Mouse (Mus musculus): ENCODE data around the gene Mia. TPM values are rescaled to one million over a fixed set of nuclear protein-coding genes. Genes with fewer than 3 reads are reported as not detected.

Mia gene
- polyA plus RNA-seq, 1 experiment from 2014 or later = 28.5 TPM

DNA sequence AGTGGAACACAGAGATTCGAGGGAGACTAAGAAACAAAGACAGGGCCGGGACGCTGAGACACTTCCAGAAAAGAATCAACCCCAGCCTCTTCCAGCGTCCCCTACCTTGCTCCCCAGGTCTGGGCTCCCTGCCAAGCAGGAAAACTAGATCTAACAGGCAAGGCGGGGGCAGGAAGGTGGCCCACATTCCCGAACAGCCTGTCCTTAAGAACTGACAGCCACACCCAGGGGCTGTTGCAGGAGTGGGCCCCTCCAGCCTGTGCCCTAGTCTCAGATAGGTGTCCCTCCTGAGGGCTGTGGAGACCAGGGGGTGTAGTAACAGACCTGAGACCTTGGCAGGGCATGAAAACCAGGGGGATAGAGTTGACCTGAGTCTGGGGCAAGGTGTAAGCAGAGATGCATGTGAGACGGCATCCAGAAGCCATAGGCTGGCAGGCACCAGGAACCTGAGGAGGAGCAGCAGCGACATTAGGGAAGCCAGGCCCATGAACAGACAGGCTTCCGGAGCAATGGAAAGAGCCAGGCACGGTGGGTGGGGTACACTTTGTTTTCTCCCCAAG, 27.7 kb downstream of the Mia start, which contains the start of gene Cyp2t4:
TSS of gene Cyp2t4 (plus strand) at position 510 of the 560 bp plus-strand sequence.
- H3K4me2 ChIP-seq (replicated peaks) = no peak within 1 kb of the TSS
- ATAC-seq (ENCODE audit: low FRiP score) = no peak
- H3K27me3 ChIP-seq (ENCODE audit: control insufficient read depth, insufficient read depth, low read length) = no peaks in the 10 kb centered on the region
- H3K36me3 ChIP-seq (replicated peaks; ENCODE audit: control insufficient read depth, insufficient read depth) = peaks cover 13% of the 10 kb centered on the region
- H3K4me3 ChIP-seq (replicated peaks; ENCODE audit: low read length) = no peak within 1 kb of the TSS
- DNase-seq (ENCODE audit: low spot score) = no peak
- H3K9me3 ChIP-seq (ENCODE audit: control insufficient read depth, low read length) = no peaks in the 10 kb centered on the region
- WGBS = 74% methylated on average over 10 of the region's 10 CpGs
- H3K9ac ChIP-seq = no peak within 1 kb of the TSS
- H3K27ac ChIP-seq = no peak within 1 kb of the TSS
- H3K4me1 ChIP-seq (replicated peaks; ENCODE audit: control insufficient read depth, insufficient read depth, low read length) = no peaks in the 10 kb centered on the region

DNA sequence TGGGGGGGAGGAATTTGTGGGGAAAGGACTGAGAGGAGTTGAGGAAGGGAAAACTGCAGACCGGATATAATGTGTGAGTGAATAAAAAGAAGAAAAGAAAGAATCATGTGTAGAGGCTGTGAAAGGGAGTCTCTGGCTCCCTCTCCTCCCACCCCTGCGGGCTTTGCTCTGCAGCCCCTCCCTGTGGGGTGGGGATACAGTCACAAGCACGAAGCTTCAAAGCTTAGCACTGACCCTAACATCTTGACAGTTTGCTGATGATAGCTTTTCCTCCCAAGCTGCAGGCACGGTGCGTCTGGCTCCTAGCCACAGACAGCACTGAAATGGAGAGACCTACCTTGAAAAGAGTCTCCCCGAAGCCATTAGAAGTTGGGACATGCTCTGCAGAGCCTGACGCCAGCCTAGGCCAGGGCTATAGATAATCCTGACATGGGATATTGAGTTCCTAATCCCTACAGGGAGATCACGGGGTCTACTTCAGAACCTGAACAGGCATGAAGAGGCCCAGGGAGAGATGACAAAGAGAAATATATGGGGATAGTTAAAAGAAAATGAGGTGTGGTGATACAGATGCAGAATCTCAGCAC, 44.5 kb downstream of the Mia start:
- no peak for ATAC-seq (ENCODE audit: low FRiP score)
- Histone ChIP-seq H3K27me3 (ENCODE audit: control insufficient read depth, insufficient read depth, low read length) (no peaks in the 10 kb centered on the region), H3K36me3 (replicated peaks; ENCODE audit: control insufficient read depth, insufficient read depth) (no peaks in the 10 kb centered on the region), H3K9me3 (ENCODE audit: control insufficient read depth, low read length) (0 out of 2 replicates have a peak, but pooled peaks cover 4% of the 10 kb centered on the region), H3K4me1 (replicated peaks; ENCODE audit: control insufficient read depth, insufficient read depth, low read length) (no peaks in the 10 kb centered on the region), H3K4me3 (replicated peaks; ENCODE audit: low read length) (no peak overlapping the region), H3K27ac (no peak overlapping the region), H3K9ac (no peak overlapping the region), H3K4me2 (replicated peaks) (no peak overlapping the region)
- 69% methylated on average over 8 of the region's 8 CpGs for WGBS
- no peak for DNase-seq (ENCODE audit: low spot score)

DNA sequence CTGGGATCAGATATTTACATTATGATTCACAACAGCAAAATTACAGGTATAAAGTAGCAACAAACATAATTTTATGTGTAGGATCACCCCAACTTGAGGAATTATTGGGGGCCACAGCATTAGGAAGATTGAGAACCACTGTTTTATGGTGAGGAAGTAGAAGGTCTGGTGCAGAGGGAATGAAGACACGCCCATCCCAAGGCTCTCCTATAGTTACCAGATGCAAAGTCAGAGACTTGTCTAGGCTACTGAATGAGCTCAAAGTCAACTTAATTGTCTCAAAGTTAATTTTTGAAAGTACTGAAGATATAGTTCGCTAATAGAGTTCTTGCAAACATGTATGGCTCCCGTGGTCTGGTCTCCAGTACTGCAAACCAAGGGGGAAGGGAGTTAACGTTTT, 47.2 kb downstream of the Mia start:
- H3K9me3 ChIP-seq (ENCODE audit: control insufficient read depth, low read length) = no peaks in the 10 kb centered on the region
- no peak for ATAC-seq (ENCODE audit: low FRiP score)
- H3K36me3 ChIP-seq (replicated peaks; ENCODE audit: control insufficient read depth, insufficient read depth) = no peaks in the 10 kb centered on the region
- no peaks in the 10 kb centered on the region for H3K27me3 ChIP-seq (ENCODE audit: control insufficient read depth, insufficient read depth, low read length)
- H3K27ac ChIP-seq = no peak overlapping the region
- H3K9ac ChIP-seq = no peak overlapping the region
- WGBS = 82% methylated on average over 4 of the region's 4 CpGs
- H3K4me2 ChIP-seq (replicated peaks) = no peak overlapping the region
- H3K4me1 ChIP-seq (replicated peaks; ENCODE audit: control insufficient read depth, insufficient read depth, low read length) = no peaks in the 10 kb centered on the region
- no peak overlapping the region for H3K4me3 ChIP-seq (replicated peaks; ENCODE audit: low read length)
- DNase-seq (ENCODE audit: low spot score) = no peak

DNA sequence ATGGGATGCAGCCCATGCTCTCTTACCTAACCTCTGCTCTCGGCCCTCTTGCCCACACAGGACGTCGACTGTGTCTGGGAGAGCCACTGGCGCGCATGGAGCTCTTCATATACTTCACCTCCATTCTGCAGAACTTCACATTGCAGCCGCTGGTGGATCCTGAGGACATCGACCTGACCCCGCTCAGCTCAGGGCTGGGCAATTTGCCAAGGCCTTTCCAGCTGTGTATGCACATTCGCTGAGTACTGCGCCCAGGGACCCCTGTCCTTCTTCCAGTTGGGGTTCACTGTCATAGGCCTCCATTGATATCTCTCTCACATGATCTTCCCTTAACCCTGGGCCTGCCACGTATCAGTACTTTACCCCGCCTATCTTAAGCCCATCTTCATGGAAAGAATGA, 47.8 kb downstream of the Mia start:
- no peaks in the 10 kb centered on the region for H3K4me1 ChIP-seq (replicated peaks; ENCODE audit: control insufficient read depth, insufficient read depth, low read length)
- H3K4me2 ChIP-seq (replicated peaks) = no peak overlapping the region
- H3K9ac ChIP-seq = no peak overlapping the region
- H3K9me3 ChIP-seq (ENCODE audit: control insufficient read depth, low read length) = no peaks in the 10 kb centered on the region
- no peak overlapping the region for H3K4me3 ChIP-seq (replicated peaks; ENCODE audit: low read length)
- no peak; the same call in 1 of the 2 replicates for ATAC-seq (ENCODE audit: low FRiP score)
- no peak for DNase-seq (ENCODE audit: low spot score)
- H3K27ac ChIP-seq = no peak overlapping the region
- no peaks in the 10 kb centered on the region for H3K27me3 ChIP-seq (ENCODE audit: control insufficient read depth, insufficient read depth, low read length)
- H3K36me3 ChIP-seq (replicated peaks; ENCODE audit: control insufficient read depth, insufficient read depth) = no peaks in the 10 kb centered on the region
- WGBS = 74% methylated on average over 12 of the region's 12 CpGs

DNA sequence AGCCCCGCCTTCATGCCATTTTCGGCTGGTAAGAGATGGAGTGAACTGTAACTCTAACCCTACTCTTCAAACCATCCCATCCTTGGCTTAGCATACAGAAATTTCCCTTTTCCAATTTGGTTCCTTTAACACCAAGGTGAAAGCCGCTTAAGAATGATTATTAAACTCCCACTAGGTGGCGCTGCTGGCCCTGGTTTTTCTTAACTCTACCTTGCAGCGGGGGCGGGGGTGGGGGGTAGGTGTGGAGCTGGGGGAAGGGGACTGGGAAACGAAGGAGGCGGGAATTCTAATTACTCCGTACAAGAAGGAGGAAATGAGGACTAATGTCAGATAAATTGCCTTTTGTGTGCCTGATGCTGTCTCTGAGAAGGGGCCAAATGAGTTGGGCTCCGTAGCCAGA, 48.4 kb downstream of the Mia start:
- no peaks in the 10 kb centered on the region for H3K9me3 ChIP-seq (ENCODE audit: control insufficient read depth, low read length)
- no peak overlapping the region for H3K4me3 ChIP-seq (replicated peaks; ENCODE audit: low read length)
- H3K27ac ChIP-seq = no peak overlapping the region
- ATAC-seq (ENCODE audit: low FRiP score) (no peak), DNase-seq (ENCODE audit: low spot score) (peak; percentile 71)
- no peak overlapping the region; the same call in 1 of the 2 replicates for H3K4me2 ChIP-seq (replicated peaks)
- H3K27me3 ChIP-seq (ENCODE audit: control insufficient read depth, insufficient read depth, low read length) = no peaks in the 10 kb centered on the region
- H3K4me1 ChIP-seq (replicated peaks; ENCODE audit: control insufficient read depth, insufficient read depth, low read length) = no peaks in the 10 kb centered on the region
- WGBS = 15% methylated on average over 10 of the region's 10 CpGs
- no peak overlapping the region for H3K9ac ChIP-seq
- no peaks in the 10 kb centered on the region for H3K36me3 ChIP-seq (replicated peaks; ENCODE audit: control insufficient read depth, insufficient read depth)

DNA sequence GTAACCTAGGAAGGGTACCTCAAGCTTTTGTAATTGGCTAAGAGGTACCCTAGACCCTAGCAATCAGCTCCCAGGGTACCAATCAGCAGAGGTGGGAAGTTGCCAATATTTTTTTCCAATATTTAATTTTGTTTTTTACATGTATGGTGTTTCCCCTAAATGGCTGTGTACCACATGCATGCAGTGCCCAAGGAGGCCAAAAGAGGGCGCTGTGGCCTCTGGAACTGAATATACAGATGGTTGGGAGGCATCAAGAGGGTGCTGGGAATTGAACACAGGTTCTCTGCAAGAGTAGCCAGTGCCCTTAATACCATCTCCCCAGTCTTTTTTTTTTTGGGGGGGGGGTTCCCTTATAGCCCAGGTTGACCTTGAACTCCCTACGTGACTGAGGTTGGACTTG, 49.6 kb downstream of the Mia start:
- no peak overlapping the region for H3K9ac ChIP-seq
- H3K9me3 ChIP-seq (ENCODE audit: control insufficient read depth, low read length) = no peaks in the 10 kb centered on the region
- H3K36me3 ChIP-seq (replicated peaks; ENCODE audit: control insufficient read depth, insufficient read depth) = no peaks in the 10 kb centered on the region
- no peak overlapping the region for H3K27ac ChIP-seq
- H3K4me1 ChIP-seq (replicated peaks; ENCODE audit: control insufficient read depth, insufficient read depth, low read length) = no peaks in the 10 kb centered on the region
- ATAC-seq (ENCODE audit: low FRiP score) = no peak
- WGBS = 67% methylated on average over 2 of the region's 2 CpGs
- no peaks in the 10 kb centered on the region for H3K27me3 ChIP-seq (ENCODE audit: control insufficient read depth, insufficient read depth, low read length)
- no peak for DNase-seq (ENCODE audit: low spot score)
- no peak overlapping the region for H3K4me2 ChIP-seq (replicated peaks)
- no peak overlapping the region for H3K4me3 ChIP-seq (replicated peaks; ENCODE audit: low read length)

DNA sequence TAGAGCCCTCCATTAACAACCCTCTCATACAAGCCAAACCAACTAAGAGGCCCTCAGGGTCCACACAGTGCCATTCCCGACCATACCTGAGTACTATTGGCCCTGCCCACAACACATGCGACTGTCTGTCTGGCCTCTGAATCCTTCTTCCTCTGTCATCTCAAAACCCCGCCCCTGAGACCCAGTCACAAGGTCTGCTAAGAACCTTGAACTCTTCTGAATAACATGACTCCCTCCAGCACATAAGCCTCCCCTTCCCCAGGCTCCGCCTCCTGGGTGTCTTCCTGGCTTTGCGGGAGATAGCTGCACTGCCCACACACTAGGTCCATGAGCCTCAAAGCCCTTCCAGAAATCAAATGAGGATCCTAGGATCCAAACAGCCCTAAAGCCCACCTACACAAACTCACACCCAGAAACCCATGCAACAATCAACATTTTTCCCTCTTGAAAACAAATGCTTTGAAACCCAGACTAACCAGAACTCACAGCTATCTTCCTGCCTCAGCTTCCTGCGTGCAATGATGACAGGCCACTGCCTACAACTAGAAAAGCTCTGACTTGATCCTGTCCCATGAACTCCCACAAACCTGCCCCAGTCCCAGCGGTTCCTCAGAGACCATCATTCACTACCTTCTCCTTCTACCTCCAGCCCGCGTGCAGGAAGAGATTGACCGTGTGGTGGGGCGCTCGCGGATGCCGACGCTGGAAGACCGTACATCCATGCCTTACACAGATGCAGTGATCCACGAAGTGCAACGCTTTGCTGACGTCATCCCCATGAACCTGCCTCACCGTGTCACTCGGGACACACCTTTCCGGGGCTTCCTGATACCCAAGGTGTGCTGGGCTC, 50.2 kb downstream of the Mia start:
- Histone ChIP-seq H3K36me3 (replicated peaks; ENCODE audit: control insufficient read depth, insufficient read depth) (no peaks in the 10 kb centered on the region), H3K4me3 (replicated peaks; ENCODE audit: low read length) (no peak overlapping the region), H3K4me2 (replicated peaks) (no peak overlapping the region), H3K4me1 (replicated peaks; ENCODE audit: control insufficient read depth, insufficient read depth, low read length) (no peaks in the 10 kb centered on the region), H3K9me3 (ENCODE audit: control insufficient read depth, low read length) (no peaks in the 10 kb centered on the region), H3K9ac (no peak overlapping the region), H3K27ac (no peak overlapping the region), H3K27me3 (ENCODE audit: control insufficient read depth, insufficient read depth, low read length) (no peaks in the 10 kb centered on the region)
- 90% methylated on average over 22 of the region's 22 CpGs for WGBS
- DNase-seq (ENCODE audit: low spot score) (no peak), ATAC-seq (ENCODE audit: low FRiP score) (peak; percentile 29; the same call in 1 of the 2 replicates)

DNA sequence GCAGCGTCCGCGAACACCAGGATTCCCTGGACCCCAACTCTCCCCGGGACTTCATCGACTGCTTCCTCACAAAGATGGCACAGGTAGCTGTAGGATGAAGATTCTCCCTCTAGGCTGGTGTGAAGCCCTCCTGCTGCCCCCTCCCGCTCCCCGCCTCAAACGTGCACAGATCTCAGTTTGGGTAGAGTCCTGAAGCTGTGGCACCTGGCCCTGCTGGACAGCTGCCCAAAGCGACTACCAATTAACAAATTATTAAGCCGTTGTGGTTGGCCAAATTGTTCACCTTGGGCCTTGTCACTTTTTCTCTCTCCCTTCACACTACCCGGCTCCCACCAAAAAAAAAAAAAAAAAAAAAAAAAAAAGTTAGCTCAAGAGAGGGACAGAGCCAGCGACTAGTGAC, 51.1 kb downstream of the Mia start:
- Histone ChIP-seq H3K9me3 (ENCODE audit: control insufficient read depth, low read length) (no peaks in the 10 kb centered on the region), H3K27ac (no peak overlapping the region), H3K9ac (no peak overlapping the region), H3K4me3 (replicated peaks; ENCODE audit: low read length) (no peak overlapping the region), H3K4me1 (replicated peaks; ENCODE audit: control insufficient read depth, insufficient read depth, low read length) (no peaks in the 10 kb centered on the region), H3K27me3 (ENCODE audit: control insufficient read depth, insufficient read depth, low read length) (no peaks in the 10 kb centered on the region), H3K36me3 (replicated peaks; ENCODE audit: control insufficient read depth, insufficient read depth) (no peaks in the 10 kb centered on the region), H3K4me2 (replicated peaks) (no peak overlapping the region)
- ATAC-seq (ENCODE audit: low FRiP score) (no peak), DNase-seq (ENCODE audit: low spot score) (no peak)
- WGBS = 90% methylated on average over 12 of the region's 12 CpGs
